ENCODE assay signal across 18 mouse cellular contexts in the genomic region with DNA sequence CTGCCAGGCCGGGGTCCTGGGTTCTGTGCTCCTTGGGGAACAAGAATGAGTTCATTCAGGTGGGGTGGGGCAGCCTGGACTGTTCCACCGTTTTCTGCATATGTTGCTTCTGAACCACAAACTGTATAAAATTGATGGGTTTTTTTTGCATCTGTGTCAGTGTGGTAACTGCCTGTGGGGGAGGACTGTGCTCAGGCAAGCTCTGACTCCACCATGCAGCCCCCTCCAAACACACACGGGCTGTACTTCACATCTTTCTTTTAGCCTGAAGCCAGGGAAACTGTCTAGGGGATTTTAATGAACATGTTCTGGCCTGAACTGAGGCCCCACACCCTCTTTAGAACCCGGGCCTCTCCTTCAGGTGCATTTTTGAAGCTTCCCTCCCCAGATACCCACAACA. TPM values are rescaled to one million over a fixed set of nuclear protein-coding genes. Genes with fewer than 3 reads are reported as not detected.
A peak's percentile ranks its signal among the peaks of the same experiment; 100 is the strongest.
DNase-seq lines count a peak whose midpoint lies in the region; ATAC-seq lines count a peak whose summit lies in the region.
"Had no signal": no experiment of that assay in that cellular context is flagged by ENCODE, and none has a peak within 500 bp of the region (broad histone marks: within the 10 kb centered on the region; RNA-seq: fewer than 3 reads in every experiment).

No protein-coding gene starts in this region.

- no peak overlapping the region for H3K9ac ChIP-seq in lung, embryonic 15.5 days
- H3K9ac ChIP-seq in embryonic facial prominence, embryonic 14.5 days (ENCODE audit: low read depth, low read length), result no peak overlapping the region
- no peak overlapping the region for H3K9ac ChIP-seq in stomach, embryonic 15.5 days
- H3K9ac ChIP-seq: liver, postnatal 0 days; midbrain, embryonic 15.5 days; neural tube, embryonic 12.5 days had no signal

- H3K4me1 ChIP-seq in lung, embryonic 15.5 days, result peaks cover 68% of the 10 kb centered on the region
- H3K4me1 ChIP-seq in embryonic facial prominence, embryonic 14.5 days (ENCODE audit: control insufficient read depth, insufficient read depth, low read length), result peaks cover 19% of the 10 kb centered on the region
- peaks cover 45% of the 10 kb centered on the region for H3K4me1 ChIP-seq in stomach, embryonic 15.5 days
- H3K4me1 ChIP-seq: midbrain, embryonic 15.5 days had no signal

- no peak for DNase-seq in frontal cortex, adult 2 months (ENCODE audit: extremely low spot score in 1 of 2, low spot score in 1 of 2)
- DNase-seq in lung, postnatal 4 days, result no peak
- DNase-seq in embryonic facial prominence, embryonic 14.5 days (ENCODE audit: low spot score), result peak; percentile 80
- DNase-seq in adrenal gland, postnatal 14 days, result no peak
- DNase-seq in T-cell, adult 2 months (ENCODE audit: low spot score), result no peak
- DNase-seq: cerebellum, adult 11-12 months; kidney, adult 2 months; left cerebral cortex, postnatal 4 days; liver, postnatal 0 days had no signal

- 52% methylated on average over 4 of the region's 4 CpGs for WGBS in lung, embryonic 15.5 days
- 47% methylated on average over 4 of the region's 4 CpGs for WGBS in embryonic facial prominence, embryonic 14.5 days
- 44% methylated on average over 4 of the region's 4 CpGs for WGBS in stomach, embryonic 15.5 days

- peak; percentile 50 for ATAC-seq in frontal cortex, adult (ENCODE audit: low TSS enrichment)
- no peak for ATAC-seq in lung, embryonic 15.5 days (ENCODE audit: borderline replicate concordance, extremely low read depth, low FRiP score, low TSS enrichment)
- ATAC-seq in embryonic facial prominence, embryonic 14.5 days (ENCODE audit: low read depth), result peak; percentile 20
- ATAC-seq in stomach, embryonic 15.5 days (ENCODE audit: insufficient read depth, low FRiP score, low read depth), result no peak
- ATAC-seq: activated CD4-positive, CD25-positive, alpha-beta regulatory T cell, adult 4 months; liver, postnatal 0 days; midbrain, embryonic 15.5 days had no signal

- H3K27me3 ChIP-seq in lung, embryonic 15.5 days, result no peaks in the 10 kb centered on the region
- no peaks in the 10 kb centered on the region for H3K27me3 ChIP-seq in embryonic facial prominence, embryonic 14.5 days (replicated peaks; ENCODE audit: control insufficient read depth, insufficient read depth, low read length)
- H3K27me3 ChIP-seq in stomach, embryonic 15.5 days (replicated peaks), result no peaks in the 10 kb centered on the region
- H3K27me3 ChIP-seq: midbrain, embryonic 15.5 days had no signal

- peaks cover 35% of the 10 kb centered on the region for H3K36me3 ChIP-seq in lung, embryonic 15.5 days
- H3K36me3 ChIP-seq in embryonic facial prominence, embryonic 14.5 days (ENCODE audit: control insufficient read depth, insufficient read depth, low read length), result peaks cover 41% of the 10 kb centered on the region
- H3K36me3 ChIP-seq in stomach, embryonic 15.5 days, result peaks cover 22% of the 10 kb centered on the region
- H3K36me3 ChIP-seq: G1E; midbrain, embryonic 15.5 days had no signal

- H3K27ac ChIP-seq in lung, embryonic 15.5 days, result peak overlapping the region; percentile 94
- H3K27ac ChIP-seq in embryonic facial prominence, embryonic 14.5 days (replicated peaks; ENCODE audit: low read depth, low read length), result no peak overlapping the region; the same call in 1 of the 2 replicates
- H3K27ac ChIP-seq in stomach, embryonic 15.5 days, result peak overlapping the region; percentile 89
- H3K27ac ChIP-seq: heart, adult 2 months; hindbrain, embryonic 10.5 days; midbrain, embryonic 15.5 days; neural tube, embryonic 12.5 days had no signal

- no peaks in the 10 kb centered on the region for H3K9me3 ChIP-seq in lung, embryonic 15.5 days
- no peaks in the 10 kb centered on the region for H3K9me3 ChIP-seq in embryonic facial prominence, embryonic 14.5 days (ENCODE audit: control insufficient read depth, low read length)
- H3K9me3 ChIP-seq in stomach, embryonic 15.5 days, result no peaks in the 10 kb centered on the region
- H3K9me3 ChIP-seq: hindbrain, embryonic 10.5 days; midbrain, embryonic 15.5 days; neural tube, embryonic 12.5 days had no signal

- H3K4me2 ChIP-seq in lung, embryonic 15.5 days, result no peak overlapping the region
- no peak overlapping the region for H3K4me2 ChIP-seq in embryonic facial prominence, embryonic 14.5 days (ENCODE audit: low read depth, low read length)
- H3K4me2 ChIP-seq in stomach, embryonic 15.5 days, result no peak overlapping the region

- no peak overlapping the region for H3K4me3 ChIP-seq in lung, embryonic 15.5 days
- H3K4me3 ChIP-seq in embryonic facial prominence, embryonic 14.5 days (ENCODE audit: low read depth, low read length), result no peak overlapping the region
- H3K4me3 ChIP-seq in stomach, embryonic 15.5 days (replicated peaks), result no peak overlapping the region
- H3K4me3 ChIP-seq: heart, adult 2 months; midbrain, embryonic 15.5 days; neural tube, embryonic 12.5 days had no signal

RNA-seq across cellular contexts. Expression of gene Grasp, which starts 8.6 kb away (rescaled TPM):
- polyA plus RNA-seq in frontal cortex, adult 2 months (2012; rRNA removed), result 43.9 and 53.5 TPM in 2 replicates
- polyA plus RNA-seq in lung, embryonic 15.5 days (2015; fragmentation: Nextera tagmentation; extraction: Ambion mirVana), result 6.9 and 7.9 TPM in 2 replicates
- polyA plus RNA-seq in embryonic facial prominence, embryonic 14.5 days (2014; fragmentation: Nextera tagmentation; extraction: Ambion mirVana), result 6.1 and 7.9 TPM in 2 replicates
- polyA plus RNA-seq in stomach, embryonic 15.5 days (2015; fragmentation: Nextera tagmentation; extraction: Ambion mirVana), result 6.0 and 7.3 TPM in 2 replicates
- total RNA-seq in adrenal gland, postnatal 14 days (2021), result 20.7 and 29.7 TPM in 2 replicates
- polyA plus RNA-seq: activated CD4-positive, CD25-positive, alpha-beta regulatory T cell, adult 4 months had no signal

RNA-seq across cellular contexts. Expression of gene Nr4a1, which starts 21.5 kb away (rescaled TPM):
- 80.9 and 169 TPM in 2 replicates for polyA plus RNA-seq in frontal cortex, adult 2 months (2012; rRNA removed)
- polyA plus RNA-seq in lung, embryonic 15.5 days (2015; fragmentation: Nextera tagmentation; extraction: Ambion mirVana), result 9.2 and 9.9 TPM in 2 replicates
- 11.5 and 12.4 TPM in 2 replicates for polyA plus RNA-seq in embryonic facial prominence, embryonic 14.5 days (2014; fragmentation: Nextera tagmentation; extraction: Ambion mirVana)
- polyA plus RNA-seq in stomach, embryonic 15.5 days (2015; fragmentation: Nextera tagmentation; extraction: Ambion mirVana), result 10.6 and 11.2 TPM in 2 replicates
- 357 and 680 TPM in 2 replicates for total RNA-seq in adrenal gland, postnatal 14 days (2021)
- total RNA-seq: G1E had no signal

RNA-seq across cellular contexts. Expression of gene Atg101, which starts 51.5 kb away (rescaled TPM):
- 50.2 and 58.3 TPM in 2 replicates for polyA plus RNA-seq in frontal cortex, adult 2 months (2012; rRNA removed)
- polyA plus RNA-seq in lung, embryonic 15.5 days (2015; fragmentation: Nextera tagmentation; extraction: Ambion mirVana), result 74.5 and 76.8 TPM in 2 replicates
- polyA plus RNA-seq in embryonic facial prominence, embryonic 14.5 days (2014; fragmentation: Nextera tagmentation; extraction: Ambion mirVana), result 49.9 and 62.0 TPM in 2 replicates
- polyA plus RNA-seq in stomach, embryonic 15.5 days (2015; fragmentation: Nextera tagmentation; extraction: Ambion mirVana), result 66.0 and 66.4 TPM in 2 replicates
- 64.4 and 97.1 TPM in 2 replicates for total RNA-seq in adrenal gland, postnatal 14 days (2021)

RNA-seq across cellular contexts. Expression of gene Acvr1b, which starts 58.7 kb away (rescaled TPM):
- 68.4 and 68.6 TPM in 2 replicates for polyA plus RNA-seq in frontal cortex, adult 2 months (2012; rRNA removed)
- polyA plus RNA-seq in lung, embryonic 15.5 days (2015; fragmentation: Nextera tagmentation; extraction: Ambion mirVana), result 5.9 and 6.0 TPM in 2 replicates
- 10.2 and 10.7 TPM in 2 replicates for polyA plus RNA-seq in embryonic facial prominence, embryonic 14.5 days (2014; fragmentation: Nextera tagmentation; extraction: Ambion mirVana)
- 8.9 and 9.9 TPM in 2 replicates for polyA plus RNA-seq in stomach, embryonic 15.5 days (2015; fragmentation: Nextera tagmentation; extraction: Ambion mirVana)
- total RNA-seq in adrenal gland, postnatal 14 days (2021), result 9.0 and 11.2 TPM in 2 replicates
- polyA plus RNA-seq: G1E had no signal

Comparison
In these comparisons a context has a peak if more than half of its experiments do, and no peak if none do; other contexts are left out.
1. ATAC-seq: peak in frontal cortex, adult (single experiment) and embryonic facial prominence, embryonic 14.5 days (single experiment); none in lung, embryonic 15.5 days (single experiment) and stomach, embryonic 15.5 days (single experiment).